Mouse (Mus musculus): ENCODE data around the gene Fgf9.

Fgf9 gene

DNA sequence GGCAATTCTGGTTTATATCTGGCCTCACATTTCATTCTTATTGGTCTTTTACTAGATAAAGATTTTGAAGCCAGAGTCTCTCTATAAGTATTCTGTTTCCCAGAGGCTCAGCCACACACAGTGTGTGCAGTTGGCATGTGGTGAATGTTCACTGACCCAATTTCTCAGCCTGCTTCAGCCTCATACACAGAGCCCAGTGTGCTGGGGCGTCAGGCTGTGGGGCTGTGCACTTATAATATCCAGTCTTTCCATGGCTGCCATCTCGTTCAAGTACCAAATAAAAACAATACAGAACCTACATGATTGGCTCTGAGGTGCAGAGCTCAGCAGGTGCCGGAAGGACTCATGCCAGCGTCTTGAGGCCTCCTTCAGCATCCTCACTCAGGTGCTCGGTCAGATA, 19.1 kb downstream of the Fgf9 start:
- in situ Hi-C loops (cut with MboI) = no loop called here

DNA sequence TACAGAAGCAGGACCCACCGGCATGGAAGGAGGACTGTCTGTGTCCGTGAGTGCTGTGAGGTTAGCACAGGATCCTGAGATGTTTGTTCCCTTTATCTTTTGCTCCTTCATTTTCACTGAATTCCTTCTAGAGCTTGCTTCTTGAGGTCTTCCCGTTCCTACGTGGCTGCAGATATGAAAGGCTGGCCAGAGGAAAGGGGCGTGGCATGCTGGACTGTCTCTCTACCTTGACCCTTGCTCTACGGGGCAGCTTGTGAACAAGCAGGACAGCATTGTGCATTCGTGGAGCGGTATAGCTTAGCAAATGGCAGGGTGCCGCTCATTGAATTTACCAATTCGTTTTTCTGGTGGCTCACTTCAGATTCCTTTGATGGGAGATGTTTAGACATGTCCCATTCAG, 21.0 kb downstream of the Fgf9 start:
- in situ Hi-C loops (cut with MboI) = no loop called here

DNA sequence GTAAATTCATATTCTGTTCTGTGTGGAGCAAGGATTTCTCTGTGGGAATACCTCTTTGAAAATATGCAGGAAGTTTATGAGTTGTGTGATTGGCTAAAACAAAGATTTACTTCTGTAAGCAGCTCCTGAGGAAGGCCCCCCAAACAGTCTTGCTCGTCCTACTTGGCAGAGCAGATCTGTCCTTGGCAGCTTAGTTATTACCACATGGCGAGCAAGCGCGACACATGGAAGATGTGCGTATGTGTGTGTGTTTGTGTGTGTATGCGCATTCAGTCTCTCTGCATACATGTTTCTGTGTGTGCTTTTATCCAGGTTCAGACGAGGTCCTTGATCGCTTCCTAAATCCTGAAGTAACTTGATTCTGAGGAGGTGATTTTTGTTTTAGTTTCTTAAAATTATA, 29.3 kb downstream of the Fgf9 start:
- in situ Hi-C loops (cut with MboI) = no loop called here

- in situ Hi-C loops (cut with MboI) = no loop called here
Observed at GRCm38 (mm10) chr14:58101298-58101697, 31.0 kb downstream of the Fgf9 start.

- in situ Hi-C loops (cut with MboI) = no loop called here
Observed at GRCm38 (mm10) chr14:58104266-58104665, 33.9 kb downstream of the Fgf9 start.

GRCm38 (mm10) chr14:58105596-58105995, 35.2 kb downstream of the Fgf9 start:
- in situ Hi-C loops (cut with MboI) = no loop called here

DNA sequence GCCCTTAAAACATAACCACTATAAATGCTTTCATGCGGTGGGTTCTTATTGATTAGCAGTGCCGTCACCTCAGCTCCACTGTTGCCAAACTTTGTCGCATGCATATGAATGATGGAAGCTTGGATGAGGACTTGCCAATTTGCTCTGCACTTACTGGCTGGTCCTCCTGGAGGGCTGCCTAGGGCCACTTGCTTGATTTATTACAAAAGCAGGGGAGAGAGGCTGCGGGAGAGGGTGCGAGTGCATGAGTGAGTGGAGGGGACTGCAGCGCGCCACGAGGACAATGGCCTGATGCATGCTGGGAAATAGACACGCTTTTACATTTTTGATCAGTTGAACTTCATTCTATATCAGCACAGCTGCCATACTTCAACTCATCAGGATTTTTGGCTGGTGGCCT, 39.3 kb downstream of the Fgf9 start:
- in situ Hi-C loops (cut with MboI) = no loop called here

GRCm38 (mm10) chr14:58111562-58111961, 41.2 kb downstream of the Fgf9 start:
- in situ Hi-C loops (cut with MboI) = no loop called here

GRCm38 (mm10) chr14:58112341-58112740, 42.0 kb downstream of the Fgf9 start:
- in situ Hi-C loops (cut with MboI) = no loop called here

DNA sequence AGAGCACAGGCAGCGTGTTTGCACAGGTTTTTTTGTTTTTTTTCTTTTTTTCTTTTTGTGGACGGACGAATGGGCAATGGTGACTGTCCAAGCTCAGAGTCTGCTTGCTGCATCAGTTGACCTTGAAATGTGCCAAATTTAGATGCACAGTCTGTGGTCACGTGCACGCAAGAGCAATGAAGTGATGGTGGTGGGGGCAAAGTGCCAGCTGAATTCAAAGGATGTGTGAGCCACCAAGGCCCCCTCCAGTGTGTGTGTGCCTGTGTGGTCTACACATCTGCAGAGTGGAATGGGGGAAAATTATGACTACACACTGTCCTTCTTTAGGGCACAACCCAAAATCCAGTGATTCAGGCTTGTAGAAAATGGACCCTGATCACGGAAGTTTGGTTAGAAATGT, 42.8 kb downstream of the Fgf9 start:
- in situ Hi-C loops (cut with MboI) = no loop called here

GRCm38 (mm10) chr14:58114146-58114545, 43.8 kb downstream of the Fgf9 start:
- in situ Hi-C loops (cut with MboI) = no loop called here

GRCm38 (mm10) chr14:58124625-58125024, 54.3 kb downstream of the Fgf9 start:
- in situ Hi-C loops (cut with MboI) = no loop called here

- in situ Hi-C loops (cut with MboI) = no loop called here
Observed at GRCm38 (mm10) chr14:58126508-58126907, 56.2 kb downstream of the Fgf9 start.

- in situ Hi-C loops (cut with MboI) = no loop called here
Observed at GRCm38 (mm10) chr14:58139506-58140055, 69.2 kb downstream of the Fgf9 start.

DNA sequence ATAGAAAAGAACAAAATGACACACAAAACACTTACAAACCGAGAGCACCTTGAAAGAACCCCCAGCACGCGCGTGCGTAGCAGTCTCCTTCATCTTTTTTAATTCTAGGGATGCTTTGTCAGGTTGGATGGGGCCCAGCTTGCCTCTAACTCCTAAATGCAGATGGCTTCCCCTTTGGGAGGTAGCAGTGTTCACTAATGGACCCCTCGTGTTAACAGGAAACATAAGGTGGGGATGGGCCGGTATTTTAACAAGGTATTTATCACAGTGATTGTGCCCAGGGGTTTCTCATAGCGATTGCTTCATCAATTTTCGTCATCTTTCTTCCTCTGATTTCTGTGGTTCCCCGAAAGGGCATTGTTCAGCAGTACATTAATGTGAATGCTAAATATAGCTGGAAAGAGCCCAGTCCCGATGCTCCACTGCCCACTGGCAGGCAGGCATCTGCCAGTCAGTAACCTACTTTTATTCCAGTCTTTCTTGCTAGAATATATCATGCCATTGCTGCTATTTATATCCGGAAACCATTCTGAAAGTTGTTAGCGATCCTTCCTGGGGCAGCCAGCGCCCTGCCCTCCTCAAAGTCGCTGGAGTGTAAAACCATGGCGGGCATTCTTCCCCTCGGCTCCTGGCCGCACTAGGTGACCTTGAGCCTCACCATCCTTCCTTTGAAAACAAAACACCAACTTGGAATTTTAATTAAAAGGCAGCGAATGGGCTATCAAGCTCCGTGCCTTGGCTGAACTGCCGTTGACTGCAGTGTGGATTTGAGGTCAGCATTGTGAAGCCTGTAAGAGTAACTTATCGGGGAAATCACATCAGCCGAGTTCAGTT, 79.5 kb downstream of the Fgf9 start:
- in situ Hi-C loops (cut with MboI) = no loop called here

GRCm38 (mm10) chr14:58150471-58150855, 80.1 kb downstream of the Fgf9 start:
- in situ Hi-C loops (cut with MboI) = no loop called here

DNA sequence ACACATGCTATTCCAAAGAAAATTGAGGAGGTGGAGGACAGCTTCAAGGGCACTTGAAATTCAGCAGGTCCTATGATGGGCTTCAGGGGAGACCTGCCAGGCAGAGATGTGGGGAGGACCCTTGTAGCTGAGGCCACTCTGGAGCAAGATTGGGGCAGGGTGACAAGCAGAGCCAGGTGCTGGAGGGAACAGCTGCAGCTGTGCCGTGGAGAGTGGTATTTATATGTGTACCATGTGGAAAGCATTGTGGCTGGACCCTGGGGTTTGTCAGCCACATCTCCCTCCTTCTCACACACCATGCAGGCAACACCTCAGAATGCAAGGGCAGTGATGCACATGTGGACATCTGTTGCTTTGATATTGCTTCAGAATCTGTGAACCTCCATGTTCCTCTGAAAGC, 81.8 kb downstream of the Fgf9 start:
- in situ Hi-C loops (cut with MboI) = no loop called here

GRCm38 (mm10) chr14:58153470-58154416, 83.4 kb downstream of the Fgf9 start:
- in situ Hi-C loops (cut with MboI) = no loop called here

- in situ Hi-C loops (cut with MboI) = no loop called here
Observed at GRCm38 (mm10) chr14:58160624-58161023, 90.3 kb downstream of the Fgf9 start.
